Mouse (Mus musculus) megakaryocyte, embryonic 14.5 days (primary cell): ENCODE results near the gene Fcho2.

Experiments used
- FLI1 ChIP-seq: IDR thresholded peaks from 2 replicates; pipeline ENCODE4 v1.6.1; 2012; ENCODE audit warnings: low read length, inconsistent platforms, mixed read lengths
- GATA1 ChIP-seq: IDR thresholded peaks from 3 replicates; pipeline ENCODE4 v1.6.1; 2012; ENCODE audit warnings: mixed read lengths, low read length, inconsistent platforms, borderline replicate concordance

DNA sequence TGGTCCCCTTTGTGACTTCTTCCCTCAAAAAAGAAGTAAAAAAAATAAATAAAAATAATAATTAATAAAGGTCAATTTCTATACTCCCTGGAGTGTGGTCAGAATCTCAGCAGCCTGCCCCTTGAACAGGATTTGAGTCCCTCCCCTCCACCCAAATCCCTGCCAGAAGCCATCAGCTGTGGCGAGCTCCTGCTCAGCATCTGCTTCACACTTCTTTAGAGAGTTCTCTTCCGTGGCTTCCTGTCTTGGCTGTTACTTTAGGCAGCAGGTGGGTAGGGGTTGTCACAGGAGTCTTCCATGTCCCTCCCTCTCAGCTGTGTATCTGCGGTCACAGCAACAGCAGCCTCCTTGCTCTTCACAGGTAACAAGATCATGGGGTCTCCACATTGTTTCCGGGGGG, 109.7 kb downstream of the Fcho2 start:
- TF ChIP-seq GATA1 (no peak), FLI1 (no peak)
